Mouse (Mus musculus) midbrain, embryonic 16.5 days (tissue): ENCODE results near the gene Il1f9. TPM values are rescaled to one million over a fixed set of nuclear protein-coding genes. Genes with fewer than 3 reads are reported as not detected.

ENCODE experiments used
- polyA plus RNA-seq: library from polyadenylated mRNA; unstranded; fragments of >200 nt; fragmentation: Nextera tagmentation; extraction: Ambion mirVana; gene quantifications from 2 replicates; pipeline ENCODE4 v1.2.1, GENCODE M21; 2015

Il1f9 gene
- polyA plus RNA-seq, 1 experiment from 2014 or later, result not detected

Other genes with a start within 250 kb of the Il1f9 start
- gene Hnmt, start 137.1 kb upstream of the Il1f9 start, polyA plus RNA-seq, result 9.8 and 13.4 TPM in 2 replicates
- gene Tbpl2, start 89.9 kb upstream of the Il1f9 start, polyA plus RNA-seq, result not detected in 2 replicates
- not detected in 2 replicates for gene Il1f8, start 33.3 kb upstream of the Il1f9 start, polyA plus RNA-seq
- gene Il1f6, start 28.9 kb downstream of the Il1f9 start, polyA plus RNA-seq, result not detected in 2 replicates
- not detected in 2 replicates for gene Il1f5, start 90.5 kb downstream of the Il1f9 start, polyA plus RNA-seq
- not detected in 2 replicates for gene Il1f10, start 104.7 kb downstream of the Il1f9 start, polyA plus RNA-seq
- not detected in 2 replicates for gene Il1rn, start 150.4 kb downstream of the Il1f9 start, polyA plus RNA-seq
- 0.36 and 0.68 TPM in 2 replicates for gene Psd4, start 181.1 kb downstream of the Il1f9 start, polyA plus RNA-seq